Mouse (Mus musculus) testis, postnatal 10 days (tissue): Measurements from ENCODE around the gene Layn.

Experiments
- DNase-seq: peaks from one replicate; pipeline ENCODE4 v3.0.0; 2021; ENCODE audit warnings: low spot score

Gene Layn

DNA sequence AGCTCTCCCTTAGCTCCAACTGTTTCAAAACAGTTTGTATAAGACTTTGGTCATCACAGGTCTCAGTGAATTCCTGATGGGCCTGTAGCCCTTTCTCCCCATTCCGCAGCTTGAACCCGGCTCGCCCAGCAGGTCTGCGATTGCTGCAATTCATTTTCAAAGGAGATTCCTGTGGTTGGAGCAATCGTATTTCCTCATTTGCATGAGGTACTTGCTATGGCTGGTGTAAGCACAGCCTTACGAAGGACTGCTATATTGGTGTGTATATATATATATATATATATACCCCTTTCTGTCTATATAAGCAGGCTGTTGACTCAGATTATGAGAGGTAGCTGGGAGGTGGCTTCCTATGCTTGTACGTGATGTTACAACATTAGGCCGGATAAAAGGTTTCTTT, 44.6 kb downstream of the Layn start:
- DNase-seq, result no peak

DNA sequence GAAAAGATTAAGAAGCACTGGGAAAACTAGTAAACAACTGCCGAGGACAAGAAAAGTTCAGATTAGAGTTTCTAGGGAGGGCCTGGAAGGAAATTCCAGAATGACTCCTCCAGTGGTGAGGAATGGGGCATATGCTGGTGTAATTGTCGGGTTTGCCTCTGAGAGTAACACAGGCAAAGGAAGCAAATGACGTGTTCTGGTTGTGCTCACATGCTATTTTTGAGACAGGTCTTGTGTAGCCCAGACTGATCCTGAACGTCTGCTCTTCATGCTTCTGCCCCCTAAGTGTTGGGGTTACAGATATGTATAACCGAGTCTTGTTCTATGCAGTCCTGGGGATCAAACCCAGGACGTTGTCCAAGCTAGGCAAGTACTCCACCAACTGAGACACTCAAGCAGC, 45.3 kb downstream of the Layn start:
- no peak for DNase-seq

DNA sequence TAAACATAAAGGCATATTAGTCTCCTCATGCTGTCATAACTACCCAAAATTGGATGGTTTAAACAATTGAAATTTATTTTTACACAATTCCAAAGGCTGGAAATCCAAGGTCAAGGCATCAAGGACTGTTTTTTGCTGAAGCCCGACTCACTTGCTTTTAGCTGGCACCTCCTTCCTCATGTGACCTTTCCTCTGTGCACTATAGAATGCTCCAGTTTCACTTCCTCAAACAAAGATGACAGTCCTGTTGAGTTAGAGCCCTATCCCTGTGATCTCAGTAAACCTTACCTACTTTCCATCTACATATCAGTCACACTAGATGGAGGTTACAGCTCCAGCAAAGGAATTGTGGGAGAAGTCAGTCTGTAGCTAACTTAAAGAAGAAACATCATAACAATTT, 46.7 kb downstream of the Layn start:
- DNase-seq, result no peak

DNA sequence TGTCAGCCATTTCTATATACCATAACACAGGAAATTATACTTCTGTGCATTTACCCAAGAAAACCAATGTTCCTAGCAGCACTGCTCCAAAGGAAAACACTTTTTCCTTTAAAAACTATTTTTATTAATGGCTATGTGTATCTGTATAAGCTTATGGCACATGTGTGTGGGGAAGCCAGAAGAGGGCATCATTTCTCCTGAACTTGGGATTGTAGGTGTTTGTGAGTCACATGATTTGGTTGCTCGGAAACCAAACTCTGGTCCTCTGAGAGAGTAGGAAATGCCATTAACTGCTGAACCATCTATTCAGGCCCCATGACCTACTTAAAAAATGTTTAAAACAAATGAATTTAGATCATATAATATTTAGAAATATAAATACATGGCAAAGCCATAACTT, 49.9 kb downstream of the Layn start:
- no peak for DNase-seq

DNA sequence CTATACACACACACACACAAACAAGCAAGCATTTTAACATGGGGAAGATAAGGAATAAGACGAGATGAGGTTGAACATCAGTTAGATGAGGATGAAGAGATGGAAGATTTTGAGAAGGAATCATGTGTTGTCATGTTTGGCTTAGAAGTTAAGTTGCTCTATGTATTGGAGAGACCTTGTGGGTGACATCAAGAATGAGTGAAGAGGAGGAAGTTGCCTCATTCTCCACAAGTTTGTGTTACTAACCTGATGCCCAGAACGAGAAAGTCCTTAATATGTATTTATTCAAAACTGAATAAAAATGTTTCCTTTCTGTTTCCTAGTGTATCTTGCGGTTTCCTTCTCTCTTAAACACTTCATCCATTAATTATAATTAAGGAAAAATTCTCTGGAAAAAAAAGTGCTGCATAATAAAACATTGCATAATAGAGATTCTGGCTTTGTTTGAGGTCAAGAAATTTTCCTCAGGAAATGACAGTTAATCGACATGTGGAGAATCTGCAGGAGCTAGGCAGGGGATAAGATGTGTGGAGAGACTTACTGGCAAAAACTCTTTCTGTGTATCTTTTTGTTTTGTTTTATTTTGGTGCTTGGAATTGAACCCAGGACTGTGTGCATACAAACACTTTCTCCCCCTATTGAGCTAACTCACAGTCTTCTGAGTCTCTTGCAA, 55.6 kb downstream of the Layn start:
- DNase-seq, result no peak

DNA sequence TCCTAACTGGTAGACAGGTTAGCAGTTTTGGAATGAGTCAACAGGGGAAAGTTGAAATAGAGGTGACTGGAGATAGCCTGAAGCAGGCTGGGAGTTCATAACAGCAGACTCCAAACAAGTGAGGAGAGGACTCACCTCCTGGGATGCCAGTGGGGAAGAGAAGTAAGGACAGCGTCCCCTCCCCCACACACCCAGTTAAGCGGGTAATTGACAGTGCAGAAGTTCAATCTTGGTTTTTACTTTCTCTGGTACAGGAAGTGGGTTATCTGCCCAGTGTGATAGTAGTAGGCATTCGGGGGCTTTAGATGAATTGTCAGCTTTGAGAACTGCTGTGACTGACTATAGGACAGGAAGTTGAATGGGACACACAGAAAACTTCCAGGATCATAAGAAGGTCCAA, 56.5 kb downstream of the Layn start:
- DNase-seq, result no peak

DNA sequence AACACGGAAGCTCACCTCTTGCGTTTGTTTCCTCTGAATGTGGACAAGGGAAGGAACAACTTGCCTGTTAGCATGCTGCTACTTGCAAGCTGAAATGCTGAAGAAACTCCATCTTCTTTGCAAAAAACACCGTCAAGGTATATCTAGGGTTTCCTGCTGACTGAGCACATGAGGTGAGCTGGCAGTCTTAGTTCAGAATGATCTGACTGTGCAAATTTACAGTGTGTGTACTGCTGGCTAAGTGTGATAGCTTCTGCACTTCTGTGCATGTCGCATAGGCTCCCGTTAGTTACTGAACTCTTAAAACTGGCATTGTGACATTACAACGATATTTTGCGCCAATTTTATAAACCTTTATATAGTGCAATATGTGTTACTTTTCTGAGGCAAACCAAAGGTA, 57.2 kb downstream of the Layn start:
- DNase-seq, result no peak

DNA sequence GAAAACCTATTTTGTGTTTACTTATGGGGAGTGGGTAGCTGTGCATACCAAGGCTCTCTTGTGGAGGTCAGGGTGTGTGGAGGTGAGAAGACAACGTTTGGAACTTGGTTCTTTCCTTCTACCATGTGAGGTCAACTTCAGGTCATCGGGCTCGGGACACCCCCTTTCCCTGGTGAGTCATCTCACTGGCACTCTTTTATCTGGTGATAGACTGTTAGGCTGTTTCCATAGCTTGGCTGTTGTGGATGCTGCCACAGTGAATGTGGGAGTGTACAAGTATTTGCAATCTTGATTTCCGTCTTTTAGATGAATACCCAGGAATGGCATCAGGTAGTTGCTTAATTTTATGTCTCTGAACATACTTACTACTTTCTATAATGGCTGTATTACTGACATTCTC, 61.2 kb downstream of the Layn start:
- DNase-seq, result no peak

DNA sequence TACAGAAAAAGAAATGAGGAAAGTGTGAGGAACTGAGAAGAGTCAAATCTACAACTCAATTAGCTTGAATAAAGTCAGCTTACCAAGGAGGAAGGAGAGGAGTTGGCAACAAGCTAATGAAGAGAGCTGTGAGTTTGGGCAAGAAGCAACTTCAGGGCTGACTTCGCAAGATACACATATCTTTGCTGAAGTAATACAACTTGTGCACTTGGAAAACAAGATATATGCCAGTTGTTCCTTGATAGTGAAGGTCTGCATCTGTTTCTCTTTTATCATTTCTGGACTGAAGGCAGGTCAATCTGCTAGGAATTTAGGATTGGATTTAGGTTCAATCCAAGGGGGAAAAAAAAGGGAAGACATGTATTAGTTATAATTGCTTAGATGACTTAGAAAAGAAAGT, 63.2 kb downstream of the Layn start:
- DNase-seq, result no peak

DNA sequence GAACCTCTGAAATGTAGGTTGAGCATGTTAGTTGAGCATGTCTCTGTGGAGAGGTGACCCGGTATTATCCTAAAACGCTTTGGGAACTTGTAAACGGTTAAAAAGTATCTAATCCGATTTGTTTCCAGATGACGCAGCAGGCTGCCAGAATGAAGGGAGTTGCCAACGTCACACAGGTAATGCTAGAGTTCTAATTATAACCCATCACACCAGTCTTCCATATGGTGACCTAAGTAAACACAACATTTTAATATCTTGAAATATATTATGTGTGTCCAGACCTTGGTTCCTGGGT, 67.3 kb downstream of the Layn start:
- no peak for DNase-seq

DNA sequence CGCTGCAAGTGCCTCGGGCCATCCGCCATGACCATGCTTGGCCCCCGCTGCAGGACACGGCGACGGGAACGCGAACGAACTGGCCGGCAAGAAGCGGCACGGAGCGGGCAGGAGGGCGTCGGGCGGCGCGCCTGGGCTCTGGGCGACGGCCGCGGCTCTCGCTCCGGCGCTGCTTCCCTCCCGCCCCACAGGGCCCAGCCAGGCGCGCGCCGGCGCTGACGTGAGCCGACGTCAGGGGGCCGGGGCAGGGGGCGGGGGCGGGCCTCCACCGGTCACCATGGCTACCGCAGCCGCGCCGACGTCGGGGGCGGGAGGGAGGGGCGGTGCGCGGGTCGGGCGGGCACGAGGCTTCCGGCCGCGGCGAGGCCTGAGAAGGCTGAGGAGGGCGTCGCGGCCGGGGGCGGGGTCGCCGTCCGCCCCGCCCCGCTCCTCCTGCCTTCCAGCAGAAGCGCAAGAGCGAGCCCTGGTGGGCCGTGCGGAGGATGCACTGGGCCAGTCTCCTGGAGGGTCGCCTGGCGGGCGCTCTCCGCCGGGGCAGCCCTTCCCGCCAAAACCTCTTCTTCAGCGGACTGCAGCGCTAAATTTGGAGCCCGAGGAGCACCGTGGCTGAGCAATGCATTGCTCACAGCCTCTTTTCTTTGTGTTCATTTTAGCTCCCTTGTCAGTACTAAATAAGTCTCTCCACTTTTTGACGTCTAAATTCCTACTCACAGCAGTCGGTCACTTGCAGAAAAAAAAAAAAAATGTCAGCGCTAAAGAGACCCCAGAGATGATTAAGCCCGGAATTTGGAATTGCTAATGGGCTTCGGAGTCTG, 67.8 kb downstream of the Layn start, which contains the start of gene Sik2:
Sik2 (minus strand) TSS at position 233 of the 815 bp plus-strand sequence.
- peak; percentile 94 for DNase-seq

DNA sequence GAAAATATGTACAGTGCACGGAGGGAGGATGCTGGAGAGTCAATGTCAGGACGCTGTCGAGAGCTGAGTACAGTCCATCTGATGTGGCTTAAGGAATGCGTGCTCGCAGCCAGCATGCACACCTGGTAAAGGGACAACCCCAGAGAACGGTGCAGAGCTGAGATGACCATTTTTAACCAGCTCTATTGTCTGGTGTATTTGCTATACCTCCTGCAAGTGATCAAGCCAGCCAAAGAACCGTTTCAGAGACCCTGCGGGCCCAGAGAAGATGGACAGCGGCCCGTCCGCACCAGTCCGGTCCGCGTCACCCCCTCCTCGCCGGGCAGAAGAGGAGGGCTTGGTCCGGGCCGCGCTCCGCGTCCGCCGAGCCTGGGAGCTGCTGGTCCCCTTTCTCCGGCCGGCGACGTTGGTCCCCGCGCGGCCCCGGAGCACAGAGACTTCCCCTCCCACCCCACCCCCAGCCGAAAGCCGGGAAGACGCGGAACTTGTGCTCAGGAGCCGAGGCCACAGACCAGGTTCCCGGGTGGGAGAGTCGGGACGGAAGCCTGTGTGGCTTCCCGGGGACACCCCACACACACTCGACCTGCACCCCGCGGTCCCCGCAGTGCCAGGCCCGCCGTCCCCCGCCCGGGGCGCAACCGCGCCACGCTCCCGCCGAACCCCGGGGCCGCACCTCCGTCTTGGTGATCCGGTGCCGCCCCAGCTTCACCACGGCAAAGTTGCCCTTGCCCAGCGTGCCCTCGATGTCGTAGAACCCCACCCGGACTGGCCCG, 68.6 kb downstream of the Layn start:
- DNase-seq, result no peak

DNA sequence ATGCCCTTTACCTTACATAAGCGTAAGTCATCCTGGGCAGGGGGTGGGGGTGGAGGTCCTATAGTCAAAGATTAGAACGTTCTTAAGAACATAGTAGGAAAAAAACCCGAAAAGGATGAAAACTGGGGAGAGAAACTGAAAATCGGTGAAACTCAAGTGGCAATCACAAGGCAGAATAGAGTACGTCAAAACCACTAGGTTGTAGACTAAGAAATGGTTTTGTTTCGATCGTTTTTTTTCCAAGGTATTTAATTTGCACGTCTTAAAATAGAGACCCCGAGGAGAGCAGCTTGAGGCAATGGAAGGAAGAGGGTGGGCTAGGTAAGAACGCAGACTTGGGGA, 69.2 kb downstream of the Layn start:
- DNase-seq, result no peak

DNA sequence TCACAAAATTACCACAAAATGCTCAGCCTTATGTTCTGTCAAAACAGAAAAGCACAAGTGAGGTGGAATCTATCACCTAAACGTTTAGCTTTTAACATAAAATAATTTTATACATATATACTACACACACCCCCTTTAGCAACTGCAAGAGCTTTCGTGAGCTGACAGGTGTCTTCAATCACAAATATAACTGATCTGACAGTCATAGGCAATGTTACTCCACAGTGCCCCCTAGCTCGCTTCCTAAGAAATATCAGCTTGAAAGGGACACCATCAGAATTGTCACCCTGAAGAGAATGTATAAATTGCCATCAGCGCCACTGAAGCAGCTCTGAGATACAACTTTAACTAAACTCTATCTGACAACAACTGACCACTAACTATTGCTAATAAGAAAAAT, 70.0 kb downstream of the Layn start:
- peak; percentile 68 for DNase-seq
